Mouse (Mus musculus): ENCODE results near the gene Ugt1a6a.

GRCm38 (mm10) chr1:88243861-88244260 is 109.3 kb downstream of the Ugt1a6a start:
- TF ChIP-seq POLR2A (IDR thresholded peaks at IDR 0.05; ENCODE audit: low read depth, low read length) (no peak), CTCF (conservative IDR thresholded peaks at IDR 0.05; ENCODE audit: insufficient read depth, insufficient read length, low read depth, low read length) (no peak)

Data from kidney, adult 2 months (tissue).